Mouse (Mus musculus): ENCODE results near the gene Myo6.
A peak's percentile ranks its signal among the peaks of the same experiment; 100 is the strongest.

Gene Myo6

GRCm38 (mm10) chr9:80164611-80165474 is at the start of gene Myo6:
Gene Myo6, plus strand, starts transcription at chr9:80165031.
- DNase-seq: peak; percentile 95 to 96

- DNase-seq: no peak
These were observed 18.7 kb upstream of the Myo6 start for GRCm38 (mm10) chr9:80145992-80146587.

- no peak for DNase-seq
These were observed 15.2 kb upstream of the Myo6 start for GRCm38 (mm10) chr9:80149594-80149993.

- peak; percentile 60 to 67 for DNase-seq
These were observed 9.6 kb upstream of the Myo6 start for GRCm38 (mm10) chr9:80155277-80155676.

GRCm38 (mm10) chr9:80156780-80157179 is 8.1 kb upstream of the Myo6 start:
- DNase-seq: no peak

GRCm38 (mm10) chr9:80157840-80158465 is 6.9 kb upstream of the Myo6 start:
- no peak for DNase-seq

- DNase-seq: no peak
These were observed 5.9 kb upstream of the Myo6 start for GRCm38 (mm10) chr9:80158937-80159336.

GRCm38 (mm10) chr9:80161451-80161850 is 3.4 kb upstream of the Myo6 start:
- no peak for DNase-seq

GRCm38 (mm10) chr9:80163126-80163723 is 1.6 kb upstream of the Myo6 start:
- no peak for DNase-seq

- DNase-seq: peak in 1 of 2 experiments; percentile 19
These were observed 640 bp upstream of the Myo6 start for GRCm38 (mm10) chr9:80164191-80164590.

GRCm38 (mm10) chr9:80165690-80166089 is 859 bp downstream of the Myo6 start:
- DNase-seq: no peak

- peak in 1 of 2 experiments; percentile 42 for DNase-seq
These were observed 1.6 kb downstream of the Myo6 start for GRCm38 (mm10) chr9:80166425-80166824.

GRCm38 (mm10) chr9:80167089-80167488 is 2.3 kb downstream of the Myo6 start:
- no peak for DNase-seq

GRCm38 (mm10) chr9:80169551-80169950 is 4.7 kb downstream of the Myo6 start:
- DNase-seq: no peak

- DNase-seq: no peak
These were observed 6.4 kb downstream of the Myo6 start for GRCm38 (mm10) chr9:80171241-80171640.

- DNase-seq: no peak
These were observed 7.8 kb downstream of the Myo6 start for GRCm38 (mm10) chr9:80172396-80173222.

GRCm38 (mm10) chr9:80173629-80174028 is 8.8 kb downstream of the Myo6 start:
- peak; percentile 34 to 51 for DNase-seq

GRCm38 (mm10) chr9:80176696-80177478 is 12.1 kb downstream of the Myo6 start:
- peak; percentile 57 to 83 for DNase-seq

- DNase-seq: no peak
These were observed 13.8 kb downstream of the Myo6 start for GRCm38 (mm10) chr9:80178670-80179069.

- DNase-seq: no peak
These were observed 14.9 kb downstream of the Myo6 start for GRCm38 (mm10) chr9:80179688-80180087.

- DNase-seq: no peak
These were observed 15.9 kb downstream of the Myo6 start for GRCm38 (mm10) chr9:80180771-80181170.

GRCm38 (mm10) chr9:80181692-80182091 is 16.9 kb downstream of the Myo6 start:
- DNase-seq: no peak
